Mouse (Mus musculus) heart, embryonic 14.5 days (tissue): ENCODE measurements around the gene Rai1. TPM values are rescaled to one million over a fixed set of nuclear protein-coding genes. Genes with fewer than 3 reads are reported as not detected.

Source experiments
- ATAC-seq: fragments of 200-750 bp; cut with Nextera tagmentation; 2 replicates; pipeline ENCODE4 v1.8.0; 2017; ENCODE audit warnings: low read depth, moderate TSS enrichment; ENCODE audit not compliant: insufficient number of reproducible peaks, insufficient read depth, low FRiP score
- H3K27ac ChIP-seq, 2 experiments: fragments of 200-500 bp in 1 of 2; fragments of 300-500 bp in 1 of 2; sonication (generic) in 1 of 2; replicated peaks in 1 of 2; 2 replicates each; pipeline ENCODE4 v1.5.1; 2012 to 2014; ENCODE audit warnings: low read depth in 2 of 2, low read length in 2 of 2, control low read depth in 1 of 2, mild to moderate bottlenecking in 1 of 2, mixed read lengths in 1 of 2; ENCODE audit not compliant: control insufficient read depth in 1 of 2, insufficient read depth in 1 of 2
- H3K27me3 ChIP-seq: fragments of 300-500 bp; sonication (generic); 2 replicates; pipeline ENCODE4 v1.6.1; 2014; ENCODE audit warnings: mild to moderate bottlenecking, low read length, control low read depth; ENCODE audit not compliant: control insufficient read depth, insufficient read depth
- H3K36me3 ChIP-seq: fragments of 300-500 bp; sonication (generic); 2 replicates; pipeline ENCODE4 v1.6.1; 2014; ENCODE audit warnings: mild to moderate bottlenecking, control low read depth, low read length, mixed read lengths; ENCODE audit not compliant: control insufficient read depth, insufficient read depth
- H3K4me1 ChIP-seq, 2 experiments: fragments of 200-500 bp in 1 of 2; fragments of 300-500 bp in 1 of 2; sonication (generic) in 1 of 2; 2 replicates each; pipeline ENCODE4 v1.6.1; 2012 to 2014; ENCODE audit warnings: low read length in 2 of 2, control low read depth in 1 of 2, mixed read lengths in 1 of 2; ENCODE audit not compliant: control insufficient read depth in 2 of 2, insufficient read depth in 2 of 2
- H3K4me2 ChIP-seq: fragments of 300-500 bp; sonication (generic); 2 replicates; pipeline ENCODE4 v1.6.1; 2014; ENCODE audit warnings: mild to moderate bottlenecking, low read length
- H3K4me3 ChIP-seq, 2 experiments: fragments of 200-500 bp in 1 of 2; fragments of 300-500 bp in 1 of 2; sonication (generic) in 1 of 2; 2 replicates each; pipeline ENCODE4 v1.5.1; 2012 to 2014; ENCODE audit warnings: low read length in 2 of 2, mild to moderate bottlenecking in 2 of 2, control low read depth in 1 of 2, low read depth in 1 of 2, moderate library complexity in 1 of 2; ENCODE audit not compliant: control insufficient read depth in 1 of 2, insufficient read depth in 1 of 2
- H3K9ac ChIP-seq: fragments of 300-500 bp; sonication (generic); 2 replicates; pipeline ENCODE4 v1.6.1; 2014; ENCODE audit warnings: mild to moderate bottlenecking, low read length
- H3K9me3 ChIP-seq: fragments of 300-500 bp; sonication (generic); 2 replicates; pipeline ENCODE4 v1.6.1; 2016; ENCODE audit warnings: low read length, control low read depth; ENCODE audit not compliant: control insufficient read depth
- WGBS: fragments of 180-500 bp; shearing (Covaris S2); extraction: QIAGEN DNeasy Blood & Tissue Kit; methylation state at CpG from one replicate; pipeline ENCODE4 v1.1.7; 2014; 5-methylcytosine and 5-hydroxymethylcytosine counted together
- polyA plus RNA-seq: library from polyadenylated mRNA; unstranded; fragments of >200 nt; fragmentation: Nextera tagmentation; extraction: Ambion mirVana; gene quantifications from 2 replicates; pipeline ENCODE4 v1.2.1, GENCODE M21; 2014

The Rai1 gene
- polyA plus RNA-seq, 1 experiment from 2014 or later, result 19.0 TPM

GRCm38 (mm10) chr11:60205026-60205425 is 100.2 kb downstream of the Rai1 start:
- Histone ChIP-seq H3K9ac (no peak overlapping the region), H3K9me3 (no peaks in the 10 kb centered on the region), H3K4me3 (no peak overlapping the region), H3K4me1 (peaks cover 29 to 49% of the 10 kb centered on the region in 2 experiments), H3K27ac (no peak overlapping the region), H3K27me3 (no peaks in the 10 kb centered on the region), H3K36me3 (peaks cover 73% of the 10 kb centered on the region), H3K4me2 (no peak overlapping the region)
- 86% methylated on average over 12 of the region's 12 CpGs for WGBS
- no peak for ATAC-seq

- no peak overlapping the region for H3K4me3 ChIP-seq
- peaks cover 62% of the 10 kb centered on the region for H3K36me3 ChIP-seq
- no peak for ATAC-seq
- H3K9me3 ChIP-seq, result no peaks in the 10 kb centered on the region
- WGBS, result 65% methylated on average over 5 of the region's 5 CpGs
- peak overlapping the region; percentile 25; the same call in 1 of the 2 replicates for H3K9ac ChIP-seq
- H3K4me1 ChIP-seq, result peaks cover 38 to 56% of the 10 kb centered on the region in 2 experiments
- H3K4me2 ChIP-seq, result no peak overlapping the region
- H3K27me3 ChIP-seq, result no peaks in the 10 kb centered on the region
- no peak overlapping the region for H3K27ac ChIP-seq
Observed at GRCm38 (mm10) chr11:60206207-60206606, 101.4 kb downstream of the Rai1 start.

- peaks cover 43 to 74% of the 10 kb centered on the region in 2 experiments for H3K4me1 ChIP-seq
- peak overlapping the region; percentile 97 for H3K4me2 ChIP-seq
- no peak for ATAC-seq
- peak overlapping the region; percentile 75 for H3K9ac ChIP-seq
- H3K9me3 ChIP-seq, result no peaks in the 10 kb centered on the region
- 70% methylated on average over 6 of the region's 6 CpGs for WGBS
- H3K36me3 ChIP-seq, result peaks cover 42% of the 10 kb centered on the region
- peak overlapping the region; percentile 3 to 92; a peak in 3 of 4 replicates for H3K27ac ChIP-seq
- H3K27me3 ChIP-seq, result no peaks in the 10 kb centered on the region
- H3K4me3 ChIP-seq, result peak overlapping the region in 1 of 2 experiments; percentile 49; a peak in 1 of 4 replicates
Observed at GRCm38 (mm10) chr11:60208201-60208600, 103.4 kb downstream of the Rai1 start.

GRCm38 (mm10) chr11:60208712-60209111 is 103.9 kb downstream of the Rai1 start:
- Histone ChIP-seq H3K36me3 (peaks cover 37% of the 10 kb centered on the region), H3K4me3 (peak overlapping the region; percentile 17 to 49), H3K27me3 (no peaks in the 10 kb centered on the region), H3K4me1 (peaks cover 43 to 77% of the 10 kb centered on the region in 2 experiments), H3K9me3 (no peaks in the 10 kb centered on the region), H3K27ac (peak overlapping the region; percentile 83 to 92), H3K4me2 (peak overlapping the region; percentile 97), H3K9ac (peak overlapping the region; percentile 75)
- ATAC-seq, result no peak
- WGBS, result 30% methylated on average over 4 of the region's 4 CpGs

GRCm38 (mm10) chr11:60209217-60209932 is 104.6 kb downstream of the Rai1 start:
- WGBS, result 32% methylated on average over 7 of the region's 7 CpGs
- H3K27me3 ChIP-seq, result no peaks in the 10 kb centered on the region
- H3K9ac ChIP-seq, result peak overlapping the region; percentile 75
- peak overlapping the region; percentile 97 for H3K4me2 ChIP-seq
- peaks cover 30% of the 10 kb centered on the region for H3K36me3 ChIP-seq
- H3K4me1 ChIP-seq, result peaks cover 43 to 77% of the 10 kb centered on the region in 2 experiments
- peak overlapping the region; percentile 83 to 92 for H3K27ac ChIP-seq
- H3K9me3 ChIP-seq, result no peaks in the 10 kb centered on the region
- H3K4me3 ChIP-seq, result peak overlapping the region; percentile 49 to 51
- peak; percentile 58 for ATAC-seq

- H3K4me3 ChIP-seq, result peak overlapping the region; percentile 49 to 51
- H3K9me3 ChIP-seq, result no peaks in the 10 kb centered on the region
- no peak for ATAC-seq
- peaks cover 25% of the 10 kb centered on the region for H3K36me3 ChIP-seq
- H3K27me3 ChIP-seq, result no peaks in the 10 kb centered on the region
- WGBS, result 8% methylated on average over 2 of the region's 2 CpGs
- peak overlapping the region; percentile 75 for H3K9ac ChIP-seq
- H3K4me2 ChIP-seq, result peak overlapping the region; percentile 97
- H3K27ac ChIP-seq, result peak overlapping the region; percentile 83 to 92
- H3K4me1 ChIP-seq, result peaks cover 43 to 77% of the 10 kb centered on the region in 2 experiments
Observed at GRCm38 (mm10) chr11:60209933-60210249, 105.1 kb downstream of the Rai1 start.

GRCm38 (mm10) chr11:60210305-60210724 is 105.5 kb downstream of the Rai1 start:
- peak overlapping the region; percentile 75 for H3K9ac ChIP-seq
- H3K4me2 ChIP-seq, result peak overlapping the region; percentile 97
- peaks cover 20% of the 10 kb centered on the region for H3K36me3 ChIP-seq
- H3K27ac ChIP-seq, result peak overlapping the region; percentile 83 to 92
- peak; percentile 86 for ATAC-seq
- no peaks in the 10 kb centered on the region for H3K9me3 ChIP-seq
- WGBS, result under 1% methylated on average over 47 of the region's 47 CpGs
- H3K27me3 ChIP-seq, result no peaks in the 10 kb centered on the region
- peak overlapping the region; percentile 49 to 51 for H3K4me3 ChIP-seq
- H3K4me1 ChIP-seq, result peaks cover 40 to 75% of the 10 kb centered on the region in 2 experiments
